Mouse (Mus musculus) megakaryocyte, adult 5-6 weeks (primary cell): ENCODE data around the gene Tomt. TPM values are rescaled to one million over a fixed set of nuclear protein-coding genes. Genes with fewer than 3 reads are reported as not detected.

Source experiments
- ATAC-seq: 2 replicates; pipeline ENCODE4 v1.8.0; 2016; ENCODE audit warnings: mild to moderate bottlenecking, inconsistent platforms; ENCODE audit not compliant: poor library complexity, severe bottlenecking
- total RNA-seq, 2 experiments: library from RNA; stranded (forward) in 1 of 2; stranded (reverse) in 1 of 2; fragments of 153-499, 151-499 nt in 1 of 2; fragments of 221-1000, 200-1000 nt in 1 of 2; gene quantifications; 2 replicates each; pipeline versions ENCODE4 v1.2.3 to v1.2.4; 2015 to 2017

Gene Tomt
- total RNA-seq, 2 experiments from 2014 or later: 0.07 TPM; not detected in 1

GRCm38 (mm10) chr7:101902846-101903245 lies 3.3 kb downstream of the Tomt start:
- ATAC-seq: no peak

GRCm38 (mm10) chr7:101901969-101902368 lies 4.2 kb downstream of the Tomt start:
- ATAC-seq: no peak

- no peak for ATAC-seq
These were observed 5.6 kb downstream of the Tomt start for GRCm38 (mm10) chr7:101900331-101901097.

- ATAC-seq: peak; percentile 94
These were observed 9.8 kb downstream of the Tomt start for GRCm38 (mm10) chr7:101896104-101897066.

- ATAC-seq: no peak
These were observed 10.5 kb downstream of the Tomt start for GRCm38 (mm10) chr7:101895695-101896094.

GRCm38 (mm10) chr7:101888460-101888859 lies 17.7 kb downstream of the Tomt start:
- ATAC-seq: no peak

GRCm38 (mm10) chr7:101886274-101886673 lies 19.9 kb downstream of the Tomt start:
- ATAC-seq: no peak

- no peak for ATAC-seq
These were observed 22.0 kb downstream of the Tomt start for GRCm38 (mm10) chr7:101884160-101884559.

GRCm38 (mm10) chr7:101882413-101883154 lies 23.6 kb downstream of the Tomt start:
- ATAC-seq: no peak

- ATAC-seq: no peak
These were observed 25.3 kb downstream of the Tomt start for GRCm38 (mm10) chr7:101880855-101881254.

GRCm38 (mm10) chr7:101875978-101876377 lies 30.2 kb downstream of the Tomt start:
- ATAC-seq: no peak

GRCm38 (mm10) chr7:101871296-101871695 lies 34.9 kb downstream of the Tomt start:
- 0 out of 2 replicates have a peak, but pooled peaks have one; percentile 15 for ATAC-seq

- no peak for ATAC-seq
These were observed 35.5 kb downstream of the Tomt start, which contains the start of gene Folr1 for GRCm38 (mm10) chr7:101870629-101871028. Gene Folr1 (minus strand): TSS chr7:101870788.

- no peak for ATAC-seq
These were observed 37.0 kb downstream of the Tomt start for GRCm38 (mm10) chr7:101869163-101869500.

GRCm38 (mm10) chr7:101868241-101869162 lies 37.7 kb downstream of the Tomt start:
- no peak for ATAC-seq

GRCm38 (mm10) chr7:101867482-101867881 lies 38.7 kb downstream of the Tomt start:
- no peak for ATAC-seq

- no peak for ATAC-seq
These were observed 39.5 kb downstream of the Tomt start for GRCm38 (mm10) chr7:101866491-101867265.

GRCm38 (mm10) chr7:101863415-101863814 lies 42.7 kb downstream of the Tomt start, which contains the start of gene Anapc15:
Gene Anapc15 (plus strand): TSS chr7:101863715.
- no peak for ATAC-seq

- no peak for ATAC-seq
These were observed 43.9 kb downstream of the Tomt start for GRCm38 (mm10) chr7:101862291-101862690.
